Mouse (Mus musculus) heart, embryonic 13.5 days (tissue): ENCODE results near the gene Fkbp11. TPM values are rescaled to one million over a fixed set of nuclear protein-coding genes. Genes with fewer than 3 reads are reported as not detected.

Experiments
- ATAC-seq: fragments of 200-750 bp; cut with Nextera tagmentation; 2 replicates; pipeline ENCODE4 v1.8.0; 2017; ENCODE audit warnings: moderate TSS enrichment; ENCODE audit not compliant: insufficient number of reproducible peaks, low FRiP score, low TSS enrichment; ENCODE audit errors: extremely low read depth
- H3K27ac ChIP-seq: fragments of 300-500 bp; sonication (generic); replicated peaks from 2 replicates; pipeline ENCODE4 v1.5.1; 2015; ENCODE audit warnings: moderate library complexity, mild to moderate bottlenecking, inconsistent platforms
- H3K27me3 ChIP-seq: fragments of 300-500 bp; sonication (generic); replicated peaks from 2 replicates; pipeline ENCODE4 v1.6.1; 2015; ENCODE audit warnings: mild to moderate bottlenecking, inconsistent platforms
- H3K36me3 ChIP-seq: fragments of 300-500 bp; sonication (generic); 2 replicates; pipeline ENCODE4 v1.6.1; 2015; ENCODE audit warnings: mild to moderate bottlenecking, inconsistent platforms
- H3K4me1 ChIP-seq: fragments of 300-500 bp; sonication (generic); 2 replicates; pipeline ENCODE4 v1.6.1; 2015; ENCODE audit warnings: inconsistent platforms
- H3K4me2 ChIP-seq: fragments of 300-500 bp; sonication (generic); 2 replicates; pipeline ENCODE4 v1.6.1; 2015; ENCODE audit warnings: inconsistent platforms, mild to moderate bottlenecking, moderate library complexity
- H3K4me3 ChIP-seq: fragments of 300-500 bp; sonication (generic); 2 replicates; pipeline ENCODE4 v1.5.1; 2015; ENCODE audit warnings: moderate library complexity, mild to moderate bottlenecking, inconsistent platforms
- H3K9ac ChIP-seq: fragments of 300-500 bp; sonication (generic); 2 replicates; pipeline ENCODE4 v1.6.1; 2015; ENCODE audit warnings: inconsistent platforms, mild to moderate bottlenecking, moderate library complexity
- H3K9me3 ChIP-seq: fragments of 300-500 bp; sonication (generic); 2 replicates; pipeline ENCODE4 v1.6.1; 2016; ENCODE audit warnings: inconsistent platforms
- WGBS: fragments of 180-500 bp; shearing (Covaris S2); methylation state at CpG from one replicate; pipeline ENCODE4 v1.1.7; 2015; ENCODE audit warnings: mixed read lengths; 5-methylcytosine and 5-hydroxymethylcytosine counted together
- polyA plus RNA-seq: library from polyadenylated mRNA; unstranded; fragments of >200 nt; fragmentation: Nextera tagmentation; extraction: Ambion mirVana; gene quantifications from 2 replicates; pipeline ENCODE4 v1.2.1, GENCODE M21; 2015

The Fkbp11 gene
- polyA plus RNA-seq, 1 experiment from 2014 or later: 19.8 TPM

- no peak for ATAC-seq
- no peak overlapping the region for H3K9ac ChIP-seq
- 53% methylated on average over 7 of the region's 7 CpGs for WGBS
- peak overlapping the region; percentile 43 for H3K4me2 ChIP-seq
- no peaks in the 10 kb centered on the region for H3K9me3 ChIP-seq
- H3K36me3 ChIP-seq: no peaks in the 10 kb centered on the region
- peaks cover 37% of the 10 kb centered on the region for H3K4me1 ChIP-seq
- H3K27me3 ChIP-seq: no peaks in the 10 kb centered on the region
- no peak overlapping the region for H3K4me3 ChIP-seq
- H3K27ac ChIP-seq: peak overlapping the region; percentile 87
Observed at GRCm38 (mm10) chr15:98691486-98692147, 36.4 kb downstream of the Fkbp11 start.

DNA sequence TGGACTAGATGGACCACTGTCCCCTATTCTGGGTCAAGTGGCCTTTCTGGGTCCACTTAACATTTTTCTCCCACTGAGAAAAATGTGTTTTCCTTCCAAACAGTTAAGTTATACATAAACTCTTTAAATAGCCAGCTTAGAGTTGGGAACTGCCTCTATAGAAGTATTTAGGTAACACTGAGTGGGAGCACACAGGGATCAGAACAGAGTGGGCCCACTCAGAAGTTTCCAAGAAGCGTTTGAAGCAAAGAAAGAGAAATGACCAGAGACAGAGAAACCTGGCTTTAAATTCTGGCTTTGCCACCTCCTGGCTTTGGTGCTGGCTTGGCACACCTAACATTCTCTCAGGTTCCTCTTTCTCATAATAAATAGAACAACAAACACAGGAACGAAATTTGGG lies 38.3 kb downstream of the Fkbp11 start:
- peaks cover 37% of the 10 kb centered on the region for H3K4me1 ChIP-seq
- H3K27ac ChIP-seq: no peak overlapping the region
- no peak overlapping the region for H3K4me3 ChIP-seq
- H3K9ac ChIP-seq: no peak overlapping the region
- ATAC-seq: no peak
- no peaks in the 10 kb centered on the region for H3K36me3 ChIP-seq
- no peak overlapping the region for H3K4me2 ChIP-seq
- no peaks in the 10 kb centered on the region; the same call in 1 of the 2 replicates for H3K9me3 ChIP-seq
- no peaks in the 10 kb centered on the region for H3K27me3 ChIP-seq
- WGBS: 74% methylated on average over 2 of the region's 2 CpGs

DNA sequence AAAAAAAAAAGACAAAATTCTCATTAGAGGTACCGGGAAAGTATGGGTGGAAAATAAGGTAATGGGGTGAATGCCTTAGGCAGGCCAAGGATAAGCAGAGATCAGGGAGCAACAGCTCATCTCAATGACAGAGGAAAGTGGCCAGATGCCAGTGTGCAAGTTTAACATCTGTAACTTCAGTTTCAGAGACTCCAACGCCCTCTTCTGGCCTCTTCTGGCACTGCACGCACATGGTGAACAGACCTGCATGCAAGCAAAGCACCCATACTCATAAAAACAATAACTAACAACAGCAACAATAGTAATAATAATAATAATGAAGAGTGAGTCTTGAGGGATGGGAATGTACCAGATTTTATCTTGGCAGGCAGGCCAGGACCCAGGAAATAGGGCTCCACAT lies 42.1 kb downstream of the Fkbp11 start:
- no peaks in the 10 kb centered on the region for H3K36me3 ChIP-seq

DNA sequence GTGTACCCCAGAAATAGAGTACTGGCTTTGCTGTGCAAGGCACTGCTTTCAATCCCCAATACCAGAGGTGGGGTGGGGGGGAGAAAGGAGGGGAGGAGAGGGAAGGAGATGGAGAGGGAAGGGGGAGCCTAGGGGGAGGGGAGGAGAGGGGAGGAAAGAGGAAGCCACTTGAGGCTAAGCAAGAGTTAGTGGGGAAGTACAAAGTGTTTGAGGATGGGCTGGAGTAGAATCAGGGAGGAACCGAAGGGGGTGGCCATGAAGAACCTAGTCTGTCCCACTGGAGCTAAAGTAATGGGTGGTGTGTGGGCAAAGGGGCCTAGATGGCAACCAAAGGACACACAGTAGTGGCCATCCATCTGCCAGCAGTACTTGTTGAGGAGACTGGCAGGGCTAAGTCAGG lies 44.3 kb downstream of the Fkbp11 start:
- H3K27me3 ChIP-seq: peaks cover 10% of the 10 kb centered on the region
- H3K9ac ChIP-seq: no peak overlapping the region
- WGBS: 75% methylated on average over 1 of the region's 1 CpGs
- no peak for ATAC-seq
- no peak overlapping the region for H3K4me2 ChIP-seq
- no peak overlapping the region for H3K27ac ChIP-seq
- H3K9me3 ChIP-seq: no peaks in the 10 kb centered on the region; the same call in 1 of the 2 replicates
- H3K4me1 ChIP-seq: peaks cover 6% of the 10 kb centered on the region
- H3K36me3 ChIP-seq: no peaks in the 10 kb centered on the region
- H3K4me3 ChIP-seq: no peak overlapping the region

More for the DNA sequence above, 42.1 kb downstream of the Fkbp11 start:
- Histone ChIP-seq H3K27me3 (peaks cover 5% of the 10 kb centered on the region), H3K27ac (no peak overlapping the region), H3K9me3 (no peaks in the 10 kb centered on the region; the same call in 1 of the 2 replicates), H3K4me1 (peaks cover 19% of the 10 kb centered on the region), H3K9ac (no peak overlapping the region), H3K4me2 (no peak overlapping the region), H3K4me3 (no peak overlapping the region)
- ATAC-seq: no peak
- WGBS: 70% methylated on average over 3 of the region's 3 CpGs

- Histone ChIP-seq H3K27ac (no peak overlapping the region), H3K4me3 (no peak overlapping the region), H3K27me3 (peaks cover 16% of the 10 kb centered on the region), H3K4me1 (peaks cover 6% of the 10 kb centered on the region), H3K9ac (no peak overlapping the region), H3K9me3 (no peaks in the 10 kb centered on the region; the same call in 1 of the 2 replicates), H3K36me3 (no peaks in the 10 kb centered on the region), H3K4me2 (0 out of 2 replicates have a peak overlapping the region, but pooled peaks have one; percentile 0)
- 45% methylated on average over 10 of the region's 10 CpGs for WGBS
- ATAC-seq: no peak; the same call in 1 of the 2 replicates
Observed at GRCm38 (mm10) chr15:98683177-98683576, 44.8 kb downstream of the Fkbp11 start.

GRCm38 (mm10) chr15:98681633-98682032 lies 46.4 kb downstream of the Fkbp11 start:
- peaks cover 14% of the 10 kb centered on the region for H3K4me1 ChIP-seq
- H3K36me3 ChIP-seq: no peaks in the 10 kb centered on the region
- no peaks in the 10 kb centered on the region; the same call in 1 of the 2 replicates for H3K9me3 ChIP-seq
- no peak for ATAC-seq
- peaks cover 24% of the 10 kb centered on the region for H3K27me3 ChIP-seq
- H3K4me3 ChIP-seq: no peak overlapping the region
- 67% methylated on average over 7 of the region's 7 CpGs for WGBS
- H3K9ac ChIP-seq: no peak overlapping the region
- H3K27ac ChIP-seq: no peak overlapping the region
- no peak overlapping the region for H3K4me2 ChIP-seq

DNA sequence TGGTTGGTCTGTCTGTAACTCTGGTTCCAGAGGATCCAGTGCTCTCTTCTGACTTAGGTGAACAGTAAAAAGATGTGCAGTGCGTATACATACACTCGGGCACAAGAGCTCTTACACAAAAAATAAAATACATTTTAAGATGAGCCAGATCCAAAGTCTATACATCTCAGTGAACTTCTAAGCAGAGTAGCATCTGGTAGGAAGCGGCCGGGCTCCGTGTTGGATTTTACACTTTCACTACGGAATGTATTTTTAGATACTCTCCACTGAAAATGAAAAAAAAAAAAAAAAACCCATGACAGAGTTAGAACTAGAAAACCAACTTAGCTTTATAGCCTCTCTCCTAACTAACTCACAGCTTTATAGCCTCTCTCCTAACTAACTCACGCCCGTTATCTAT lies 47.3 kb downstream of the Fkbp11 start:
- ATAC-seq: no peak
- Histone ChIP-seq H3K4me2 (no peak overlapping the region), H3K36me3 (no peaks in the 10 kb centered on the region), H3K27ac (no peak overlapping the region), H3K9me3 (no peaks in the 10 kb centered on the region), H3K4me3 (no peak overlapping the region), H3K9ac (no peak overlapping the region), H3K27me3 (peaks cover 34% of the 10 kb centered on the region), H3K4me1 (peaks cover 24% of the 10 kb centered on the region)
- WGBS: 71% methylated on average over 8 of the region's 8 CpGs

DNA sequence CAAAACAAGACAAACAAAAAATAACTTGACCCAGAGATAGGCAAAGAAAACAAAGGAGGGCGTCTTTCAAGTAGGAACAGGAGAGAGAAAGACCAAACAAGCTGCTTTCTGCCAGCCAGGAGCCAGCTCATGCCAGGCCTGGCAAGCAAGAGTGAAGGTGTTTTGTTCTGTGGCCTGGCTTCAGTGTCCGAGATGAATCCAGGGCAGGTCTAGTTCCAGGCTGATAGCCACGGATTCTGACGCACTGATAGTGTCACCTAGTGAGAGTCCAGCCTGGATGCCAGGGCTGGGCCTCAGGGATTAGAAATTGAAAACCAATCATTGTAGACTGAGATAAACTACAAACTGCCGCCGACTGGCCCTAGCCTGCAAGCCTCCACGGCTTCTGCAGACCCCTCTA lies 50.0 kb downstream of the Fkbp11 start:
- no peak overlapping the region for H3K27ac ChIP-seq
- no peaks in the 10 kb centered on the region for H3K9me3 ChIP-seq
- ATAC-seq: no peak
- H3K27me3 ChIP-seq: peaks cover 55% of the 10 kb centered on the region
- H3K4me2 ChIP-seq: 0 out of 2 replicates have a peak overlapping the region, but pooled peaks have one; percentile 97
- no peak overlapping the region for H3K4me3 ChIP-seq
- peaks cover 35% of the 10 kb centered on the region for H3K4me1 ChIP-seq
- WGBS: 51% methylated on average over 7 of the region's 7 CpGs
- peak overlapping the region; percentile 7; the same call in 1 of the 2 replicates for H3K9ac ChIP-seq
- no peaks in the 10 kb centered on the region for H3K36me3 ChIP-seq

DNA sequence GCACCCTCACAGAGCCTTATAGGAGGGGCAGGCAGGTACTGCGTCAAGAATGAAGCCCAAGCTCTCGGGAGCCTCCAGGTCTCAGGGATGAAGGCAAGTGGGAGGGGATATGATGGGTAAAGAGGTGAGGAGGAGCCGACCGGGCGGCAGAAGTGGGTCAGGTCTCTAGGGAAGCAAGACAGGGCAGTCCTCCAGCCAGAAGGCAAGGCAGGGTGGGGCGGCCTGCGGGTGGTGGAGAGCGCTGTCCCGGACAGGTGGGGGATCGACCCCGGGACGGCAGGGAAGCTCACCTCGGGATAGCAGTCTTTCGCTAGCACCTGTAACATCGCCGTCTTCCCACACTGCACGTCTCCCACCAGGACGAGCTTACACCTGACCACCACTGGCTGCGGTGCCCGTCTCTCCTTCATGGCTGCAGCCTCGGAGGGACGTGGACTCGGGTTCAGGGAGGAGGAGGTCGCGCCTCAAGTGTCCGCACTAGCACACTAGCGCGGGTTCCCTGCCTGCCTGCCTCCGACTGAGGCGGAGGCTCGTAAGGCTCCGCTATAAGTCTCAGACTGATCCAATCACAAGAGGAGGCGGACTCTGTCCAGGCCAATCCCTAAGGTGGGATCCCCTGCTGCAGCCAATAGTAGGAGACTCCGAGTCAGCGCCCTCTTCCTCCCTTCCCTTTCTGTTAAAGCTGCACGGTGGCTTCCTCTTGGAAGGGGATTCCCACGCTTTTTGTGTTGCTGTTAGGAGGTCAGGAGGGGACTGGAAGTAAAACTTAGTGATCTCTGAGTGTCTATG lies 50.9 kb downstream of the Fkbp11 start, which contains the start of gene Rnd1:
Rnd1 (minus strand) TSS at position 522 of the 789 bp plus-strand sequence.
- 1% methylated on average over 36 of the region's 37 CpGs for WGBS
- peaks cover 55% of the 10 kb centered on the region for H3K27me3 ChIP-seq
- H3K36me3 ChIP-seq: no peaks in the 10 kb centered on the region
- H3K4me1 ChIP-seq: peaks cover 40% of the 10 kb centered on the region
- no peak within 1 kb of the TSS for H3K27ac ChIP-seq
- H3K9me3 ChIP-seq: no peaks in the 10 kb centered on the region
- ATAC-seq: peak; percentile 84
- H3K4me3 ChIP-seq: peak within 1 kb of the TSS; percentile 52
- peak within 1 kb of the TSS; percentile 97 for H3K4me2 ChIP-seq
- H3K9ac ChIP-seq: peak within 1 kb of the TSS; percentile 78

DNA sequence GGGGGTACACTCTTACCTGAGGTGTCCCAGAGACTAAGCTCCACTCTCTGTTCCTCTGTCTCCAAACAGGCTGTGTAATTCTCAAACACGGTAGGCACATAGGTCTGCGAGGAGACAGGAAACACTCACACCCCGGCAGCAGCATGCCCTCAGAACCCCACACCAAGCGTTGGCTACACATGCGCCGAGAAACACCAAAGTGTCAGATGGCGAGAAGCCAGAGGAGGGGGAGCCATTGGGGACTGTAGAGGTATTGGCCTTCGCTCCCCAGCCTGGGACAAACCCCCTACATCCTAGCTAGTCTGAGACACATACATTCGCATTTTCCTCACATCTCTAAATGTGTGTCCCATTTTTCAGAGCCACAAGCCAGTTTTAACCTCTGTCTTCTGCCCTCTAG lies 51.5 kb downstream of the Fkbp11 start:
- WGBS: 2% methylated on average over 9 of the region's 9 CpGs
- H3K9me3 ChIP-seq: no peaks in the 10 kb centered on the region
- H3K4me2 ChIP-seq: peak overlapping the region; percentile 97
- no peak for ATAC-seq
- peak overlapping the region; percentile 52 for H3K4me3 ChIP-seq
- H3K36me3 ChIP-seq: no peaks in the 10 kb centered on the region
- H3K9ac ChIP-seq: peak overlapping the region; percentile 78
- no peak overlapping the region for H3K27ac ChIP-seq
- peaks cover 42% of the 10 kb centered on the region for H3K4me1 ChIP-seq
- peaks cover 55% of the 10 kb centered on the region for H3K27me3 ChIP-seq

- WGBS: 5% methylated on average over 14 of the region's 14 CpGs
- peak overlapping the region; percentile 52 for H3K4me3 ChIP-seq
- no peaks in the 10 kb centered on the region for H3K36me3 ChIP-seq
- H3K9me3 ChIP-seq: no peaks in the 10 kb centered on the region
- H3K4me1 ChIP-seq: peaks cover 42% of the 10 kb centered on the region
- ATAC-seq: no peak
- peak overlapping the region; percentile 97 for H3K4me2 ChIP-seq
- H3K27ac ChIP-seq: no peak overlapping the region
- H3K9ac ChIP-seq: peak overlapping the region; percentile 78
- peaks cover 49% of the 10 kb centered on the region for H3K27me3 ChIP-seq
Observed at GRCm38 (mm10) chr15:98675634-98676250, 52.3 kb downstream of the Fkbp11 start.
